Mouse (Mus musculus) E14TG2a.4 (cell line): Measurements from ENCODE around the gene Fam243.
A peak's percentile ranks its signal among the peaks of the same experiment; 100 is the strongest.

Experiments used
- CTCF ChIP-seq: conservative IDR thresholded peaks from 2 replicates; pipeline ENCODE4 v1.5.1; 2014; ENCODE audit warnings: low read length
- NANOG ChIP-seq: IDR thresholded peaks from 2 replicates; pipeline ENCODE4 v1.6.1; 2014; ENCODE audit warnings: borderline replicate concordance, low read length, mixed read lengths
- POU5F1 ChIP-seq: IDR thresholded peaks from 2 replicates; pipeline ENCODE4 v1.6.1; 2014; ENCODE audit warnings: low read length, borderline replicate concordance

GRCm38 (mm10) chr16:92336280-92336679, 15.0 kb upstream of the Fam243 start:
- TF ChIP-seq CTCF (peak; percentile 85), NANOG (no peak), POU5F1 (no peak)
